ENCODE assay signal across 17 mouse cellular contexts in the genomic region with DNA sequence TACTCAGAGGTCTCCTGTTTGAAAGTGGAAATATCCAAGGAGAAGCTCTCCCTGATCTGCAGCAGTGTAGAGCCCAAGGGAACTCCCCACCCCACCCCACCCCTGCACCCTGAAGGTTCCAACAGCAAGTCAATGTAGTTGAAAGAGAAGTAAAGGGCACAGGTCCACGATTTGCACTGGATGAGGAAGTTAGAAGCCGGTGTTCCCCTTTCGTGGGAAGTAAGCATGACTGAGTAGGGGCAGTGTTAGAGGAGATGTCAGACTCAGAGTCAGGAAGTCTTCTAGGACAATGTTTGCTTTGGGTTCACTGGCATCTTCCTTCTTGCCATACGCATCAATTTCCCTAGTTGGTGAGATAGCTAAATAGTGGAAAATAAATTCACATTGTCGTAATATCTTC.
DNase-seq lines count a peak whose midpoint lies in the region; ATAC-seq lines count a peak whose summit lies in the region.
"Had no signal": no experiment of that assay in that cellular context is flagged by ENCODE, and none has a peak within 500 bp of the region (broad histone marks: within the 10 kb centered on the region; RNA-seq: fewer than 3 reads in every experiment).

No protein-coding gene starts in this region.

- H3K36me3 ChIP-seq in forebrain, embryonic 10.5 days (replicated peaks) = no peaks in the 10 kb centered on the region
- H3K36me3 ChIP-seq in forebrain, embryonic 15.5 days = no peaks in the 10 kb centered on the region
- H3K36me3 ChIP-seq in heart, embryonic 15.5 days = no peaks in the 10 kb centered on the region
- H3K36me3 ChIP-seq in splenic B cell, adult 2 months (ENCODE audit: control insufficient read depth, insufficient read depth, low read length, poor library complexity, severe bottlenecking) = no peaks in the 10 kb centered on the region
- H3K36me3 ChIP-seq: embryonic facial prominence, embryonic 13.5 days; intestine, embryonic 15.5 days; limb, embryonic 15.5 days had no signal

- H3K4me3 ChIP-seq in forebrain, embryonic 10.5 days = no peak overlapping the region
- no peak overlapping the region for H3K4me3 ChIP-seq in forebrain, embryonic 15.5 days
- H3K4me3 ChIP-seq in heart, embryonic 15.5 days = no peak overlapping the region
- H3K4me3 ChIP-seq: gastrocnemius, adult 2 months; intestine, embryonic 15.5 days; limb, embryonic 15.5 days had no signal

- H3K27me3 ChIP-seq in forebrain, embryonic 10.5 days (ENCODE audit: poor library complexity, severe bottlenecking) = no peaks in the 10 kb centered on the region
- no peaks in the 10 kb centered on the region for H3K27me3 ChIP-seq in forebrain, embryonic 15.5 days
- H3K27me3 ChIP-seq in heart, embryonic 15.5 days = no peaks in the 10 kb centered on the region
- no peaks in the 10 kb centered on the region for H3K27me3 ChIP-seq in splenic B cell, adult 2 months (ENCODE audit: control insufficient read depth, insufficient read depth, low read length, poor library complexity, severe bottlenecking)
- H3K27me3 ChIP-seq: embryonic facial prominence, embryonic 13.5 days; intestine, embryonic 15.5 days; limb, embryonic 15.5 days had no signal

- no peak for DNase-seq in forebrain, embryonic 10.5 days (ENCODE audit: extremely low spot score, low spot score)
- DNase-seq in heart, adult 9 months (ENCODE audit: low spot score in 2 of 2) = no peak
- DNase-seq in spleen, postnatal 36 days (ENCODE audit: low spot score in 2 of 2) = peak; percentile 64 to 66
- no peak for DNase-seq in spleen, adult 18-20 months
- DNase-seq in splenic B cell, adult 2 months (ENCODE audit: low read depth, low spot score) = peak; percentile 69
- DNase-seq in left cerebral cortex, postnatal 14 days (ENCODE audit: low spot score in 2 of 2) = no peak
- DNase-seq: cerebellum, adult 11 months; gastrocnemius, adult 2 months; lung, adult 2 months; thymus, postnatal 36 days had no signal

- no peak for ATAC-seq in forebrain, embryonic 15.5 days (replicated peaks)
- ATAC-seq in heart, embryonic 15.5 days (replicated peaks; ENCODE audit: insufficient number of reproducible peaks, insufficient read depth, low FRiP score, low read depth) = no peak

- 92% methylated on average over 5 of the region's 5 CpGs for WGBS in forebrain, embryonic 10.5 days
- WGBS in forebrain, embryonic 15.5 days = 93% methylated on average over 5 of the region's 5 CpGs
- 71% methylated on average over 5 of the region's 5 CpGs for WGBS in heart, embryonic 15.5 days

- peaks cover 8% of the 10 kb centered on the region; the same call in 1 of the 2 replicates for H3K9me3 ChIP-seq in forebrain, embryonic 10.5 days
- no peaks in the 10 kb centered on the region for H3K9me3 ChIP-seq in forebrain, embryonic 15.5 days
- H3K9me3 ChIP-seq in heart, embryonic 15.5 days (replicated peaks) = no peaks in the 10 kb centered on the region
- H3K9me3 ChIP-seq: intestine, embryonic 15.5 days had no signal

- intact Hi-C loops in left cerebral cortex, postnatal 14 days (cut with DNase I) = no loop called here

- H3K4me2 ChIP-seq in forebrain, embryonic 15.5 days (replicated peaks) = no peak overlapping the region
- H3K4me2 ChIP-seq in heart, embryonic 15.5 days = no peak overlapping the region
- H3K4me2 ChIP-seq: intestine, embryonic 15.5 days; limb, embryonic 15.5 days had no signal

- H3K27ac ChIP-seq in forebrain, embryonic 10.5 days = peak overlapping the region; percentile 84
- no peak overlapping the region for H3K27ac ChIP-seq in forebrain, embryonic 15.5 days (replicated peaks)
- peak overlapping the region; percentile 78 for H3K27ac ChIP-seq in heart, embryonic 15.5 days
- H3K27ac ChIP-seq: embryonic facial prominence, embryonic 13.5 days; gastrocnemius, adult 2 months; intestine, embryonic 15.5 days; layer of hippocampus, adult 2 months; limb, embryonic 15.5 days; stomach, postnatal 0 days had no signal

- H3K9ac ChIP-seq in forebrain, embryonic 15.5 days (replicated peaks) = no peak overlapping the region
- no peak overlapping the region for H3K9ac ChIP-seq in heart, embryonic 15.5 days
- H3K9ac ChIP-seq: intestine, embryonic 15.5 days; limb, embryonic 15.5 days had no signal

- H3K4me1 ChIP-seq in forebrain, embryonic 10.5 days = peaks cover 24% of the 10 kb centered on the region
- peaks cover 14% of the 10 kb centered on the region for H3K4me1 ChIP-seq in forebrain, embryonic 15.5 days
- peaks cover 23% of the 10 kb centered on the region for H3K4me1 ChIP-seq in heart, embryonic 15.5 days (replicated peaks)
- H3K4me1 ChIP-seq: intestine, embryonic 15.5 days had no signal

Comparison
In these comparisons a context has a peak if more than half of its experiments do, and no peak if none do; other contexts are left out.
1. DNase-seq: peak in spleen, postnatal 36 days (2 of 2) and splenic B cell, adult 2 months (single experiment); none in forebrain, embryonic 10.5 days (single experiment), heart, adult 9 months (0 of 2), spleen, adult 18-20 months (0 of 2) and left cerebral cortex, postnatal 14 days (0 of 2).